Comparison of ENCODE assay signal across 28 mouse cellular contexts in genomic region chr10:99578366-99578765, GRCm38 (mm10).
"Had no signal": no experiment of that assay in that cellular context is flagged by ENCODE, and none has a peak within 500 bp of the region (broad histone marks: within the 10 kb centered on the region; RNA-seq: fewer than 3 reads in every experiment).

No protein-coding gene starts in this region.

- H3K9ac ChIP-seq: embryonic facial prominence, embryonic 12.5 days; embryonic facial prominence, embryonic 13.5 days; embryonic facial prominence, embryonic 15.5 days; forebrain, embryonic 12.5 days; forebrain, embryonic 13.5 days; forebrain, embryonic 15.5 days; forebrain, postnatal 0 days had no signal

- H3K36me3 ChIP-seq: embryonic facial prominence, embryonic 10.5 days; embryonic facial prominence, embryonic 12.5 days; embryonic facial prominence, embryonic 13.5 days; embryonic facial prominence, embryonic 15.5 days; forebrain, embryonic 10.5 days; forebrain, embryonic 12.5 days; forebrain, embryonic 15.5 days had no signal

- H3K9me3 ChIP-seq: embryonic facial prominence, embryonic 10.5 days; embryonic facial prominence, embryonic 12.5 days; embryonic facial prominence, embryonic 13.5 days; embryonic facial prominence, embryonic 15.5 days; forebrain, embryonic 10.5 days; forebrain, embryonic 12.5 days; forebrain, embryonic 13.5 days; forebrain, embryonic 15.5 days had no signal

- H3K27ac ChIP-seq: embryonic facial prominence, embryonic 10.5 days; embryonic facial prominence, embryonic 12.5 days; embryonic facial prominence, embryonic 13.5 days; embryonic facial prominence, embryonic 15.5 days; forebrain, embryonic 10.5 days; forebrain, embryonic 12.5 days; forebrain, embryonic 13.5 days; forebrain, embryonic 15.5 days; gastrocnemius, adult 2 months; heart, adult 2 months had no signal

- H3K4me2 ChIP-seq: embryonic facial prominence, embryonic 12.5 days; embryonic facial prominence, embryonic 13.5 days; embryonic facial prominence, embryonic 15.5 days; forebrain, embryonic 12.5 days; forebrain, embryonic 13.5 days; forebrain, embryonic 15.5 days had no signal

- H3K4me3 ChIP-seq: embryonic facial prominence, embryonic 10.5 days; embryonic facial prominence, embryonic 12.5 days; embryonic facial prominence, embryonic 13.5 days; embryonic facial prominence, embryonic 15.5 days; erythroblast, embryonic 14.5 days; forebrain, embryonic 10.5 days; forebrain, embryonic 12.5 days; forebrain, embryonic 13.5 days; forebrain, embryonic 15.5 days; gastrocnemius, adult 2 months; heart, adult 2 months had no signal

- ATAC-seq: forebrain, embryonic 13.5 days; forebrain, embryonic 14.5 days; forebrain, embryonic 15.5 days; forebrain, embryonic 16.5 days; forebrain, postnatal 0 days had no signal

- DNase-seq: cerebellum, adult 8-10 months; cerebellum, adult 9-10 months; cerebellum, adult 9-11 months; cerebellum, postnatal 10 days; cerebellum, postnatal 14 days; cerebellum, postnatal 25 days; cerebellum, postnatal 36 days; embryo, embryonic 11 days; forebrain, postnatal 0 days; gastrocnemius, adult 2 months; gastrocnemius, postnatal 10 days; gastrocnemius, postnatal 14 days; gastrocnemius, postnatal 25 days; gastrocnemius, postnatal 36 days; heart, adult 11 months; heart, adult 18-20 months; heart, adult 2 months had no signal

- H3K27me3 ChIP-seq: embryonic facial prominence, embryonic 12.5 days; embryonic facial prominence, embryonic 13.5 days; embryonic facial prominence, embryonic 15.5 days; forebrain, embryonic 12.5 days; forebrain, embryonic 13.5 days had no signal

- H3K4me1 ChIP-seq: embryonic facial prominence, embryonic 15.5 days; forebrain, embryonic 12.5 days had no signal
